8 mouse cellular contexts compared by ENCODE assay signal in genomic region chr19:59321990-59322389, GRCm38 (mm10). TPM values are rescaled to one million over a fixed set of nuclear protein-coding genes. Genes with fewer than 3 reads are reported as not detected.
DNase-seq lines count a peak whose midpoint lies in the region; ATAC-seq and TF ChIP-seq lines count a peak whose summit lies in the region.

Gene Rps12-ps3, plus strand, starts transcription at chr19:59322290.

- H3K27ac ChIP-seq in limb, embryonic 11.5 days (replicated peaks; ENCODE audit: low read depth, low read length) = no peak within 1 kb of the TSS
- no peak within 1 kb of the TSS for H3K27ac ChIP-seq in limb, embryonic 10.5 days
- H3K27ac ChIP-seq in gastrocnemius, adult 2 months = no peak within 1 kb of the TSS

- no peak for ATAC-seq in limb, embryonic 11.5 days (ENCODE audit: insufficient number of reproducible peaks, low FRiP score, low TSS enrichment, low read depth)

- H3K4me2 ChIP-seq in limb, embryonic 11.5 days (ENCODE audit: low read depth, severe bottlenecking) = no peak within 1 kb of the TSS

- peaks cover 4% of the 10 kb centered on the region; the same call in 1 of the 2 replicates for H3K36me3 ChIP-seq in limb, embryonic 11.5 days (ENCODE audit: control insufficient read depth, insufficient read depth, low read length)
- peaks cover 23% of the 10 kb centered on the region for H3K36me3 ChIP-seq in limb, embryonic 10.5 days

- no peaks in the 10 kb centered on the region for H3K4me1 ChIP-seq in limb, embryonic 11.5 days (ENCODE audit: control insufficient read depth, insufficient read depth, low read length)
- H3K4me1 ChIP-seq in limb, embryonic 10.5 days = no peaks in the 10 kb centered on the region

- no peak for TF ChIP-seq CTCF in gastrocnemius, adult 2 months (IDR thresholded peaks at IDR 0.05)

- over 99% methylated on average over 11 of the region's 14 CpGs for WGBS in limb, embryonic 11.5 days
- WGBS in limb, embryonic 10.5 days = 94% methylated on average over 12 of the region's 14 CpGs

- no peak within 1 kb of the TSS for H3K4me3 ChIP-seq in limb, embryonic 11.5 days (ENCODE audit: low read depth, low read length)
- H3K4me3 ChIP-seq in limb, embryonic 10.5 days = no peak within 1 kb of the TSS
- no peak within 1 kb of the TSS for H3K4me3 ChIP-seq in gastrocnemius, adult 2 months

- no peak for DNase-seq in limb, embryonic 11.5 days (ENCODE audit: low spot score)
- DNase-seq in limb, embryonic 10.5 days (ENCODE audit: low spot score) = no peak
- DNase-seq in adrenal gland, postnatal 14 days = no peak
- DNase-seq in gastrocnemius, adult 2 months = no peak
- DNase-seq in left cerebral cortex, postnatal 10 days (ENCODE audit: extremely low spot score in 1 of 2, low spot score in 2 of 2) = no peak
- DNase-seq in retina, embryonic 14.5 days (ENCODE audit: low spot score) = no peak
- DNase-seq in thymus, postnatal 4 days = no peak
- DNase-seq in spleen, adult 12 weeks (ENCODE audit: low spot score) = no peak

- no peaks in the 10 kb centered on the region for H3K9me3 ChIP-seq in limb, embryonic 11.5 days (ENCODE audit: control insufficient read depth, low read length)
- no peaks in the 10 kb centered on the region for H3K9me3 ChIP-seq in limb, embryonic 10.5 days (replicated peaks)

- H3K9ac ChIP-seq in limb, embryonic 11.5 days (ENCODE audit: low read length) = no peak within 1 kb of the TSS

- intact Hi-C loops in gastrocnemius, adult 2 months (cut with DNase I) = no loop called here
- intact Hi-C loops in left cerebral cortex, postnatal 10 days (cut with DNase I) = no loop called here

- H3K27me3 ChIP-seq in limb, embryonic 11.5 days (ENCODE audit: control insufficient read depth, insufficient read depth, low read length) = no peaks in the 10 kb centered on the region
- H3K27me3 ChIP-seq in limb, embryonic 10.5 days (ENCODE audit: low read depth, poor library complexity, severe bottlenecking) = no peaks in the 10 kb centered on the region

RNA-seq across cellular contexts. Expression of gene Rps12-ps3, which starts in this region (rescaled TPM):
- polyA plus RNA-seq in limb, embryonic 11.5 days (2014; fragmentation: Nextera tagmentation; extraction: Ambion mirVana) = 12.4 and 27.5 TPM in 2 replicates
- polyA plus RNA-seq in limb, embryonic 10.5 days (2016; fragmentation: Nextera tagmentation; extraction: Ambion mirVana) = 7.6 and 11.1 TPM in 2 replicates
- total RNA-seq in adrenal gland, postnatal 14 days (2021) = 557 and 670 TPM in 2 replicates
- 100 to 1,000 TPM; 256 to 333 TPM for total RNA-seq in gastrocnemius, adult 2 months (2021)
- total RNA-seq in left cerebral cortex, postnatal 10 days (2021) = 100 to 1,000 TPM; 329 to 345 TPM
